Mouse (Mus musculus) myocyte (in vitro differentiated cells): ENCODE results near the gene Gm28053.

Experiments used
- CEBPB ChIP-seq: IDR thresholded peaks from 2 replicates; pipeline ENCODE4 v1.6.1; 2011; ENCODE audit warnings: mild to moderate bottlenecking, moderate library complexity; ENCODE audit not compliant: poor library complexity, insufficient read depth, severe bottlenecking
- POLR2AphosphoS2 ChIP-seq: IDR thresholded peaks from one replicate; pipeline ENCODE4 v1.6.1; 2011; ENCODE audit warnings: low read depth, control low read depth; ENCODE audit not compliant: insufficient read length

DNA sequence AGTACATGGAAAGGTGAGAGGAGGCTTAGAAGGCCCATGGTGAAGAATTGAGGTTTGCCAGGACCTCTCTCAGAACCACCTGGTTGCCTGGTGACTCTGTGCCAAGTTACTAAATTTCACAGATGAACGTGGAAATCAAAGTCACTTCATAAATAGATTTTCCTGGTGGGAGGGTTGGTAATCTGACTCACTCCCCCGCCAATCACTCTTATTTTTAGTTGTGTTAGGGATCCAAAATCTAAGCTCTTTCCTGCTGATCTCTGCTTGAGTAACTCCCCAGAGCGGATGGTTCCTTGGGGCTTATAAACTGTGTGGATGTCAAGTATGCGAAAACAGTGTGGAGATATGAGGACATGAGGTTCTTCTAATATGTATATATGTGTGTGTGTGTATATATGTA, 36.1 kb upstream of the Gm28053 start:
- TF ChIP-seq POLR2AphosphoS2 (no peak), CEBPB (no peak)
